Mouse (Mus musculus) CD4-positive helper T cell, adult 2 months (primary cell): ENCODE data around the gene Ttc12.

Experiments used
- DNase-seq: peaks from one replicate; pipeline ENCODE4 v3.0.0-alpha.2; 2012; ENCODE audit warnings: low read depth, missing footprints, low spot score

Ttc12 gene

DNA sequence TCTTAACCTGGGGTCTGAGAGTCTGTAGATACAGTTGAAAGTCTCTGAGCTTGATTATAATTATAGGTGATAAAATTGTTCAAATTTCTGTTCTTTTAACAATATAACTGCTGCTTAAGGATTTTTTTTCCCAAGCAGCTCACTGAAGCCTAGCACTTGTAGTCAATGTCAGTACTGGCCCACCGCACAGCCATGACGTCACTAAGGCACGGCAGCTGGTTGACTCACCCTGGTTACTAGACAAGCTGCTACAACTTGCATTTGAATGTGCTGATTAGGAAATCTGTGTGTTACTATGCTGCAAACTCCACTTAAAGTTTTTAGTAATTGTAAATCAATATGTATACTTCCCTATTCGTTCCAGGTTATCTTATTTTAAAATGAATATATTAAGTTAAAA, 4.6 kb upstream of the Ttc12 start:
- no peak for DNase-seq

DNA sequence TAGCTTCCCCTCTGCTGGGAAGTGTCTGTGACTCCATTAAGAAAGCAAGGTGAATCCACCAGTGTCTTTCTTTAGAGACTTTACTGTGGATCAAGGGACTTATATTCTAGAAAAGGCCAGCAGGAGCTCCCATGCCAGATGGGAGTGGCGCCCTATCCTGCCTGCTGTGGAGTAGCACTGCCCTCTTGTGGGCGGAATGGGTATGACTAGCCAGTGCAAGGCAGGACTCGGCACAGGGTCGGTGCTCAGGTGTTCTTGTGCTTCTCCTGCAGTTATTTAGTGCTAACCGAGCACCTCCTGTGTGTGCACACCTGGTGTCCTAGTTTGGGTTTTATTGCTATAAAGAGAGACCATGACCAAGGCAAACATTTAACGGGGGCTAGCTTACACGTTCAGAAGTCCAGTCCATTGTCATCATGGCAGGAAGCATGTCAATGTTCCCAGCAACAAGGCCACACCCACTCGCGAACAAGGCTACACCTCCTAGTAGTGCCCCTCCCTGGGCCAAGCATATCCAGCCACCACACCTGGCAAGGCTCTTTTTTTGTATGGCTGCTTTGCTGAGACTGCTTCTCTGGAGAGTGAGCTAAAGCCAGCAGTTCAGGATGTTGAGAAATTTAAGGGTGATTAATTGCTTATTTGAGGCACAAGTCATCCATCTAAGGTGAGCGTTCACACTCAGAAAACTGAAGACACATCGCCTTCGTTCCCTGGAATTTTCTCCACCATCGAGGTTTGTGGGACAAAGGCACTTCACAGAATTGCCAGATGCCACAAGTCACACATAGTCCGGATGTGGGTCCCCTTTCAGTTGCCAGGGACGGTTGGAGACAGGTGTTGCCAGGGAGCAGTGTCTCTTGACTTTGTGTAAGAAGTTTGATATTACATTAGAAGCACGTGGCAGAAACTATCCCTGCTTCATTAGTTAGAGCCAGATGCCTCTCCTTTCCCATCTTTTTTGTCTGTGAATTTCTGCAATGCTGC, 3.2 kb upstream of the Ttc12 start:
- DNase-seq = peak; percentile 58

DNA sequence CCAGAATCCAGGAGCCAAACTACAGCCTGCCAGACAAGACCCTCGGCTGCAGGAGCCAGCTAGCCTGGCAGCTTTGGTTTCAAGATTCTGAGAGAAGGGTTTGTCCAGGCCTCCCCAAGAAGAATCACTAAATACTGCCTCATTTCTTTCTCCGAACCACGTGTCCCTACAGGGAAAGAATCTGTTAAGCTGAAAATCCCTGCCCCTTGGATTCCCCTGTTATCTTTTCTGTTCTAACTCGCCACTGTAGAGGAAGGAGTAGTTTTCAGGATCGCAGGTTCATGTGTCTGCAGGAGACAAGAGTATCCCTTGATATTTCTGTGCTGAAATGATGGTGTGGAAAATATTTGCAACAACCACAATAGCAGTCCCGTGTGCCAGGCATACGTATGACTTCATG, 2.2 kb upstream of the Ttc12 start:
- no peak for DNase-seq

DNA sequence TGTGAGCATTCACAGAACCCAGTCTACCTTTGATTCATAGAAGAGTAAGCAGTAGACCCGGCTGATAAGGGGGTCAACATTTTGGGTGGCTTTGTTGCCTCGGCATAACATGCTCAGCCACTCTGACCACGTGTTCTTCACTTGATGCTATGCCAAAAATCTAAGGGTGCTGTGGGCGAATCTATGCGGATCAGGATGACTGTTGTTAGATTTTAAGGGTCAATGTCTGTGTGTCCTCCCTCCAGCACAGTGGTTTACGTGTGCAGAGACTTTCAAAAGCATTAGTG, 1.6 kb upstream of the Ttc12 start:
- DNase-seq = no peak

DNA sequence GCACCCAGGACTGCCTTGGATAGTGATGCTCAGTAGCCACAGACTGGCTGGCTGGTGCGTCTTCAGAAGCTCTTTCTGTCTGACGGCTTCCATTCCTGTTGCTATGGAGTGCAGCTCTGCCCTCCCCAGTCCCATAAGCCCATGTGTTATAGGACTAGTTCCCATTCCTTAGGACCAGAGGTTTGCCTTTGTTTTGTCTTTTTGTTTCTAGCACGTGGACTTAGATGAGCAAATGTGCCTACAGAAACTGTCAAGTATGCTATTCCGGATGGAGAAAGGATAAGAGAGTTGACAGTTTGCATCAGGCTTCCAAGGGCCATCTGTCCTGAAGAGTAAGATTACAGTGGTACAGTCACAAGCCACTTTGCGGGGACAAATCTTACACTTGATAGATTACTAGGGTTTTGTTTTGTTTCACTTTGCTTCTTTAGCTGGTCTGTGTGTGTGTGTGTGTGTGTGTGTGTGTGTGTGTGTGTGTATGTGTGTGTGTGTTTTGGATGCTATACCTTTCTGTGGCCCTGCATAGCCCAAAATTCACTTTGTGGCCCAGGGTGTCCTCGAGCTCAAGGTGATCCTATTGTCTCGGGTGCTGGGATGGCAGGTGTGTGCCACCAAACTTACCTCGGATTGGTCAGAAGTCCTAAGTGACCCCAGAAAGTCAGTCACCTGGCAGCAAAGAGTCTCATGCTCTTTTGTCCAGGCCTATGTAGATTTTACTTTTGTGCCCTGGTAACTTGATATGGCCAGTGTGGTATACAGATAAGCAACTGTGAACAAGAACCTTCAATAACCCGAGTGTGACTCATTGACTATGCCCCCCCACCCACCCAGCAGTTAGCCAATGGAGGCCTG, 1.0 kb upstream of the Ttc12 start:
- DNase-seq = no peak

DNA sequence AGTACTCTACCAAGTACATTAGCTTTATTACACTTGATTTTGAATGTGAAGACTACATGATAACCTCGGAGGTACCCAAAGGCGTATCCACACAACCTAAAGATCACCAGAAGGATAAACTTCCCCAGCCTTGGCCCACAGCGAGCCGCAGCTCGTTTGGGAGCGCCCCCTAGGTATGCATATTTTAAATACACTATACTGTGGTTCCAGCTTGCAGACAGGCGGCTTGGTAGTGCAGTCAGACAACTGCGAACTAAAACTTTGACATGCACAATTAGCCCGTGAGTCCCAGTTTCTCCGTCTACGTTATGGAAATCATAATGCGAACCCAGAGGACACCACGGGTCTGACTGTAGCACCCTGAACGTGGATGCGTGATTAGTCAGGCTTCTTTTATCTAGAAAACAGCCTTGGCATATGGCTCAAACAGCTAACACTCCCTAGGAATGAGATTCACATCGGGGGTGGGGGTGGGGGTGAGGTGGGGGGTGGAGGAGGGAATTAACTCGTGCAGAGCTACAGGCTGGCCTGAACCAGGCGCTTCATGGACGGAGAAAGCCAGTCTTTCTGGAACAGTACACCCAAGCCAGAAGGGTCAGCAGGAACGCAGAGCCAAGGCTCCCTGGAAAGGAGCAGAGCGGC, 654 bp downstream of the Ttc12 start:
- DNase-seq = no peak

DNA sequence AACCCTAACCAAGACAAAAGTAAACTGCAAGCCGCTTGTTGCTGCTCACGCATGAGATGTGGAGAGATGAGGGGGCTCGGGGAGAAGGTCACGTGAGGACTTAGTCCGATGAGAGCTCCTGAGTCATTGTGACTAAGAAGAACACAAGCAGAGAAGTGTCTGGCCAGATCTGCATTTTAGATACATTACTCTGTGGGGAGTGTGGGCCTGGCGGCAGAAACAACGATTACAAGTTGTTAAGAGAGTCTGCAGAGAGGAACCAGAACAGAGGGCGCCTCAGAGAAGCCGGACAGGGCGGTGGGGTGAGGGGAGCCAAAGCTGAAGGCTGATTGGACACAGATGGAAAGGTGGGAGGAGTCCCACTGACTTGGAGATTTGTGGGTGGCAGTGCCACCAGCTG, 2.7 kb downstream of the Ttc12 start:
- no peak for DNase-seq

DNA sequence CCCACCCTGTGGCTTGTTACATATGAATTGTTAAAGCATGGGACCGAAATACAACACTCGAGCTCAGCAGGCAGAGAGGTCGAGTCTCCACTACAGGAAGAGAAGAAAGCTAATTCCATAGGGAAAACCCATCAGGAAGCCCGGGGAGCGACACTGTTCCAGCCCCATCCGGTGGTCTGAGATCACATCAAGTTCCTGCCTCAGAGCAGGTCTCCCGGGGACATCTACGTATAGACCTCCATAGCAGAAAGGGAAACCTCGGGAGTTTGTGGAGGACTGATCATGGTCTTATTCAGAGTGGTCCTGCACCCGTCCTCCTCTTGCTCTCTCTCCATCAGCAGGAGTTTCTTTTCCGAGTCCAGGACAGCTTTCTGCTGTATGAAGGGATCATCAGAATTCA, 13.9 kb downstream of the Ttc12 start:
- no peak for DNase-seq

DNA sequence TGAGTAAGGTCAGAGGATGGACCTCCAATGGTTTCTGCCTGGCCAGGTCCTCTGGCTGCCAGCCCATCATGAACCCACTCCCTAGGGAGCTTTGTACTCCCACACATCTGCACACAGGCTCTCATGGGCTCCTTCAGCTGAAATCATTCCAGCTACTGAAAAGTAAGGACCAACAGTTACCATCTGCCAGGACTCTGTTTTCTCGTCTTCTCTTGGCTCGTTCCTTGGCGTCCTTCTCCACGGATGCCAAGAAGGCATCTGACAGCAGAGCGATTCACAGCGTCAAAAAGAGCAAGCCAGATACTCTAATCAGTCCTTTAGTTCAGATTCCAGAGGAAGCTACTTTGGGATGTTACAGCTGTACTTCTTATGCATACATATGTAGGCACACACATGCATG, 15.1 kb downstream of the Ttc12 start:
- DNase-seq = no peak

DNA sequence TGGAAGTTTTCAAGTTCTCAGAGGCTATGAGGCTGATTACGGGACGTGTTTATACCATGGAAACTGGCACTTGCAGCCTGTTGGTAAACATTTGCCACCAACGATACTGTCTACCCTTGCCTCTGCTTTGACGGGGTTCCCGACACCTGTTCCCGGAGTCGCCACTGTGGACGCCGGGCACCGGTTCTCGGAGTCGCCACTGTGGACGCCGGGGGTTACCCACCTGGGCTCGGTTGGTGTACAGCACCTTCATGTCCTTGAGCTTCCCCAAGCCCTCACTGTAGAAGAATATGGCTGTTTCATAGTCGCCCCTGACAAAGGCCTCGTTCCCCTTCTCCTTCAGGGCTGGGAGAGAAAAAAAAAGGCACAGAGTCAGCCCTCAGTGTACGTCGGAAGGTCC, 16.0 kb downstream of the Ttc12 start:
- DNase-seq = no peak

DNA sequence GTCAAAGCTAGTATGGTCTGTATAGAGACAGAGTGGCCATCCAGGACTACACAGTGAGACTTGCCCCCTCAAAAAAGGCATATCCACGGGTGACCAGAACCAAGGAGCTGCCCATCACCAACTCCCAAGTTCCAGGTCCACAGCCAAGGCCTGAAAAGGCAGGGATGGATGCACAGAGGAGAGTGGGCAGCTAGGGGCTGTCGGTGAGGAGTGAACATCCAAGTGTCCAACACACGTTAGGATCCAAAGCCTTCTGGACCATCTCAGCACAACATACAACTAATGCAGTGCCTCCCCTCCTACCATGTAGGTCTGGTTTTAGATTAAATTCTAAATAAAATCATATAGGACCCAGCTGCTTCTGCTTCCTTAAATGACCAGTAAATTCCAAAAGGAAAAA, 29.9 kb downstream of the Ttc12 start:
- no peak for DNase-seq

DNA sequence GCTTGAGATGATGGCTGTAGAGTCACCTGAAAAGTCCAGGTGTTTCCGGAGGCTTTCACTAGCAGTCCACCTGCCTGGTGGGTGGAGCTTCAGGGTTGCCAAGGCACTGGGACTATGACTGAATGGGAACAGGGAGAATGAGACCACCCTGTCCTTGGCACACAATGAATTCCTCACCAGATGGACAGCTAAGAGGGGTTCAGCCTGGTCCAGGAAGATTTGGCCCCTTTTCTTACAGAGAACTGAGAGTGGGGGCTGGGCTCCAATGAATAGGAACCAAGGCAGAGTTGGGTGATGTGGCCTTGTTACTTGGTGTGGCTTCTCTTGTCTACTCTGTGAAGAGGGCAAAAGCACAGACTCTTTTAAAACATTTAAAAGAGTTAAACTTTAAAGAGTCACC, 33.6 kb downstream of the Ttc12 start:
- no peak for DNase-seq

DNA sequence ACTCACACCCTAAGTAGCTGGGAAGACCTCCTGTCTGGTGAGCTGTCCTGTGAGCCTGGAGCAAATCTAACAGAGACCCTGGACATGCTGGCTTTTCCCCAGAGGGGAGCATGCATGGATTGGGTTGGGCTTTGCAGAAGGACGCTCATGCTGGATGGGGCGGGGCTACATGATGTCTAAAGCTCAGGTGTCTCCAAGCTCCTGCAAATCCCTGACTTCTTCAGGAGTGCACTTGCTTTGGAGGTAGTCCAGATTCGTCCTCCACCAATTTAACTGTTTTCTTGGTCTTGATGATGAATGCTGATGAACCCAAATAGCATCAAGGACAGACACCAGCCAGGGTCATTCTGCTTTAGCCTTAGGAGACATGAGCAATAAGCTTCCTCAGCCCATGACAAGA, 35.5 kb downstream of the Ttc12 start:
- no peak for DNase-seq

DNA sequence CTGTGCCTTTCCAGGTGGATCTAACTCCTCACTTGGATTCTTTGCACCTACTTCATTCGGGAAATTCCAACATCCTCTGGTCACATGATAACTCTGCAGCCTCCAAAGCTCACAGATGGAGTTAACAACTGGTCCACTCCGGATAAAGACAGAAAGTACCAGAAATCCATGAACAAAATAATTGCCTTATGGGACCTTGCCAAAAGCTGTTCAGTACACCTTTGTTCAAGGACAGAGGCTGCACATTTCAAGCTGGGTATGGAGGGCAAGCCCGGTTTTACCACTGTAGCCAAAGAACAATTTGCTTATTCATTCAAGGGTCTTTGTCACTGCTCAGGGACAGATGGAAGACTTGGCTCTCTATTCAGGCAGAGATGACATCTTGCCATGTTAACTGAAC, 43.4 kb downstream of the Ttc12 start:
- DNase-seq = no peak

DNA sequence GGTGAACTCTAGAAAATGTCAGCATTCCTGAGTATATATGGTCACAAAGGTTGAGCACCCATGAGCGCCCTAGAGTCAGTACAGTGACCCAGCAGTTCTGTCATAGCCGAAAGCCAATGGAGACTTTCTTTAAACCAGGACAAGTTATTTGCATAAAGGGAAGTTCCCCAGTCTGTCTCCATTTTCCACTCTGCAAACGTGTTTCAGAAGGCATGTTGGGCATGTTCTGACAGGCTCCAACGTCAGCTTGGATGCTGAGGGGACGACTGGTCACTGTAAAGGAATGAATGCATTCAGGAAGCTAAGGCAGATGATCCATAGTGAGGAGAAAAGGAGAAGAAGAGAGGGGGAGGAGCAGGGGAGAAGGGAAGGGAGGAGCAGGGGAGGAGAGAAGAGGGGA, 58.5 kb downstream of the Ttc12 start:
- DNase-seq = no peak

DNA sequence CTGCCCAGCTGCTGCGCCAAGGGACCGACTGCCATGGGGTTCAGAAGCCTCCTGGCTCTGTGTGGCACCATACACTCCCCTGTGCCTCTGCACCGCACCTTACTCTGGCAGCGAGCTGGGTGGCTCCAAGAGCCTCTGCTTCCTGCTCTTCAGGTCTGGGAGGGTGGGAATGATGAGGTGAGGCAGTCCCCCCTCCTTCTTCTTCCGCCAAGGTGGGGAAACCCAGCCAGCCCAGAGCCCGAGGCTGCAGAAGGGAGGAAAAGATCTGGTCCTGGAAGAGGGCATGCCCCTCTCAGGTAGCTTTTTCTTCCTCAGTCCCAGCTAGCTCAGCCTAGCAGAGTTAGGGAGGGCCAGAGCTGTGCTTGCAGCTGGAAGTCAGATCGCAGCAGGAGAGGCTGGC, 59.1 kb downstream of the Ttc12 start, which contains the start of gene Ankk1:
Gene Ankk1, minus strand, starts transcription at position 101 of the 400 bp plus-strand sequence.
- DNase-seq = no peak

DNA sequence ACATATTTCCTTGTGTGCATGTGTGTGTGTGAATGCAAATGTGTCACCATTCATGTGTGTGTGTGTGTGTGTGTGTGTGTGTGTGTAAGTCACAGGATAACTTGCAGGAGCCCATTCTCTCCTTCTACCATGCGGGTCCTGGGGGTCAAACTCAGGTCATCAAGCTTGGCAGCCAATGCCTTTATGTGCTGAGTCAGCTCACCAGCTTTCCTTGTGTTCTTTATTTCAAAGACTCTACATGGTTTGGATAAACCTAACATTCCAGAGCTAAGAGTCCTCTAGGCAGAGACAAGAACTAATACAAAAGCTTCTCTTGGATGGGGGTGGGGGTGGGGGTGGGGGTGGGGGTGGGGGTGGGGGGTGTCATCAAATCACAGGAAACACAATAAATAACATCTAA, 60.4 kb downstream of the Ttc12 start:
- DNase-seq = no peak

DNA sequence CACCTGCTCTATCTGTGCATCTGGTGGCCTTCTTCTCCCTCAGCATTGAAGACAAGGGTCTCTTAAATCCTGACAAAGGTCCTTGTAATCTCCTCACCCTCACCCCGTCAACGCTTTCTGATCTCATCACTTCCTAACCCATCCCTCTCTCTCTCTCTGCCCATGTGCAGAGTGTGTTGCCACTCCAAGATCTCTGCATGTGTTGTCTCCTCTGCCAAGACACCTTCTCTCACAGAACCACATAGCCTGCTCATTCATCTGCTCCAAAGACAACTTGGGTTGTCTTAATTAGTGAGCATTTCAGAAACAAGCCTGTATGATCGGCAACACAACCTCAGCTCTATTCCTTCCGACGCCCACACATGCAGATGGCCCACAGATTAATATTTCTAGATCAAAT, 62.2 kb downstream of the Ttc12 start:
- DNase-seq = no peak

DNA sequence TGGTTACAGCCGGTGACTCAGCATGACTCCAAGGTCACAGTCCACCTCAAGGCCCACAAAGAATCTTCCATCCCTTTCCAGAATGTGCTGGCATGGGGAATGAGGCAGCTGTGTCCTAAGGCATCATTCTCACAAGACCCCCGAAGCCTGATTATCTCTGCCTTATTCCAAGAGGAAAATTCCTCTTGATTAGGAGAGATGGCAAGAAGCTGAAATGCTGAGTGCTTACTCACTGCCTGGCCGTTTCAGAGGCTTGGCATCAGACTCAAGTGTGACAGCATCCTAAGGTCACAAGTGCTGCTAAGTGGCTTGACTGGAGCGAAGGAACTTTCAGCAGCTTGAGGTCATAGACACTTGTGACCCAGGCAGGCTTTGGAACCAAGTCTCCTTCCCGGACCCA, 75.4 kb downstream of the Ttc12 start:
- no peak for DNase-seq

DNA sequence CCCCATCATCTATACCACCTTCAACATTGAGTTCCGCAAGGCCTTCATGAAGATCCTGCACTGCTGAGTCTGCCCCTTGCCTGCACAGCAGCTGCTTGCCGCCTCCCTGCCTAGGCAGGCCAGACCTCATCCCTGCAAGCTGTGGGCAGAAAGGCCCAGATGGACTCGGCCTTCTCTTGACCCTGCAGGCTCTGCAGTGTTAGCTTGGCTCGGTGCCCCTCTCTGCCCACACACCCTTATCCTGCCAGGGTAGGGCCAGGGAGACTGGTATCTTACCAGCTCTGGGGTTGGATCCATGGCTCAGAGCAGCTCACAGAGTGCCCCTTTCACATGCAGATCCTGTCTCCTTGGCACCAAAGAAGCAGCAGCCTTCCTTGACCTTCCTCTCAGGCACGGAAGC, 79.0 kb downstream of the Ttc12 start:
- DNase-seq = no peak

DNA sequence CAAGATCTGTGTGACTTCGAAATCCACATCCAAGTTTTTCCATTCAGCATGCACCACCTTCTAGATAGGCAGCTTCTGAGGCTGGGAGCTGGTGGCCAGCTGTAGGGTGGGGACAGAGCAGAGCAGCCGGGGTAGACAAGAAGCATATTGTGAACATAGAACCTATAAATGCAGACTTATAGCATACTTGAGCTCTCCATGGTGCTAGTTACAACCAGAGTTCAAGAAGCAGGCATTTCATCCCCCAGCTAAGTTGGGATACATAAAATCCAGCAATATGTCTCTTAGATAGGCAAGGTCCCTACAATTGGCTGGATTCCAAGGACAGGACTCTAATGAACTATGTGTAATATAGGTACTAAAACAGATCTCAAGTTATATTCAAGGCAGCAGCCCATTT, 82.3 kb downstream of the Ttc12 start:
- DNase-seq = no peak

DNA sequence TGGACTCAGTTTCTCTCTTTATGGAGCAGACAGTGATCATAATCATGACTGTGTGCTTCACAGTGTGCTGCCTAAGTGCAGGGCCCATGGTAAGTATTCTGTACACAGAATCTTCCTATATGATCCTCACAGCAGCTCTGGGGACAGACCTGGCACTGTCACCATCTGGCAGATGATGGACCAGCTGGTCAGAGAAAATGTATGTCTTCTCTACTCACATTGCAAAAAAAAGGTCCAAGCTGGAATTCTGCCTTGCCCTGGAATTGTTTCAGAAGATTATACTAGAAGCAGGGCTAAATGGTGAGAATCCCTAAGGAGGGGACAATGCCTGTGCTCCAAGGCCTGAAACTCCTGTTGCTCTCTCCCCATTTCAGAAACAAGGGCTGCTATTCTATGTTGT, 90.0 kb downstream of the Ttc12 start:
- DNase-seq = no peak
